Mouse (Mus musculus): ENCODE measurements around the gene Myrfl. TPM values are rescaled to one million over a fixed set of nuclear protein-coding genes. Genes with fewer than 3 reads are reported as not detected.

Gene Myrfl
- total and polyA plus RNA-seq, 3 experiments: 0.11 TPM; not detected in 2

GRCm38 (mm10) chr10:116796066-116796465 lies 100.7 kb downstream of the Myrfl start:
- Histone ChIP-seq H3K36me3 (replicated peaks) (no peaks in the 10 kb centered on the region), H3K9me3 (replicated peaks) (peaks cover 23% of the 10 kb centered on the region), H3K4me3 (ENCODE audit: low read depth, low read length) (no peak overlapping the region), H3K4me1 (ENCODE audit: insufficient read depth, low read depth, low read length) (no peaks in the 10 kb centered on the region), H3K27me3 (ENCODE audit: insufficient read depth, low read length) (no peaks in the 10 kb centered on the region)
- DNase-seq (ENCODE audit: low spot score) (no peak), ATAC-seq (ENCODE audit: extremely low read depth, insufficient number of reproducible peaks, low FRiP score, poor library complexity, severe bottlenecking) (no peak)
- TF ChIP-seq TAL1 (conservative IDR thresholded peaks at IDR 0.05; ENCODE audit: low read depth, low read length) (no peak), POLR2AphosphoS5 (IDR thresholded peaks at IDR 0.05; ENCODE audit: insufficient replicate concordance, low read depth, low read length) (no peak)

GRCm38 (mm10) chr10:116789096-116789495 lies 107.6 kb downstream of the Myrfl start:
- no peak for DNase-seq (ENCODE audit: low spot score)
- Histone ChIP-seq H3K4me1 (ENCODE audit: insufficient read depth, low read depth, low read length) (no peaks in the 10 kb centered on the region), H3K9me3 (replicated peaks) (peaks cover 30% of the 10 kb centered on the region), H3K4me3 (ENCODE audit: low read depth, low read length) (no peak overlapping the region), H3K27me3 (ENCODE audit: insufficient read depth, low read length) (no peaks in the 10 kb centered on the region), H3K36me3 (replicated peaks) (no peaks in the 10 kb centered on the region)
- TF ChIP-seq CTCF (IDR thresholded peaks at IDR 0.05; ENCODE audit: low read depth, low read length) (no peak), GATA2 (IDR thresholded peaks at IDR 0.05; ENCODE audit: borderline replicate concordance, low read depth, low read length) (no peak), GATA1 (IDR thresholded peaks at IDR 0.05; ENCODE audit: borderline replicate concordance, low read length) (no peak), TAL1 (conservative IDR thresholded peaks at IDR 0.05; ENCODE audit: low read depth, low read length) (no peak), POLR2AphosphoS5 (IDR thresholded peaks at IDR 0.05; ENCODE audit: insufficient replicate concordance, low read depth, low read length) (no peak)
- no peak for ATAC-seq (ENCODE audit: extremely low read depth, insufficient number of reproducible peaks, low FRiP score, poor library complexity, severe bottlenecking)

GRCm38 (mm10) chr10:116788431-116788830 lies 108.3 kb downstream of the Myrfl start:
- ATAC-seq (ENCODE audit: extremely low read depth, insufficient number of reproducible peaks, low FRiP score, poor library complexity, severe bottlenecking): no peak

GRCm38 (mm10) chr10:116784098-116784497 lies 112.6 kb downstream of the Myrfl start:
- peaks cover 37% of the 10 kb centered on the region for H3K9me3 ChIP-seq (replicated peaks)
- no peaks in the 10 kb centered on the region for H3K27me3 ChIP-seq (ENCODE audit: insufficient read depth, low read length)
- H3K4me1 ChIP-seq (ENCODE audit: insufficient read depth, low read depth, low read length): no peaks in the 10 kb centered on the region
- H3K36me3 ChIP-seq (replicated peaks): no peaks in the 10 kb centered on the region
- DNase-seq (ENCODE audit: low spot score) (no peak), ATAC-seq (ENCODE audit: extremely low read depth, insufficient number of reproducible peaks, low FRiP score, poor library complexity, severe bottlenecking) (no peak)
- no peak overlapping the region for H3K4me3 ChIP-seq (ENCODE audit: low read depth, low read length)
- TF ChIP-seq GATA2 (IDR thresholded peaks at IDR 0.05; ENCODE audit: borderline replicate concordance, low read depth, low read length) (no peak), GATA1 (IDR thresholded peaks at IDR 0.05; ENCODE audit: borderline replicate concordance, low read length) (no peak), TAL1 (conservative IDR thresholded peaks at IDR 0.05; ENCODE audit: low read depth, low read length) (no peak), POLR2AphosphoS5 (IDR thresholded peaks at IDR 0.05; ENCODE audit: insufficient replicate concordance, low read depth, low read length) (no peak), CTCF (IDR thresholded peaks at IDR 0.05; ENCODE audit: low read depth, low read length) (no peak)

More at GRCm38 (mm10) chr10:116788431-116788830, 108.3 kb downstream of the Myrfl start:
- DNase-seq (ENCODE audit: low spot score): no peak
- Histone ChIP-seq H3K4me3 (ENCODE audit: low read depth, low read length) (no peak overlapping the region), H3K36me3 (replicated peaks) (no peaks in the 10 kb centered on the region), H3K27me3 (ENCODE audit: insufficient read depth, low read length) (no peaks in the 10 kb centered on the region), H3K9me3 (replicated peaks) (peaks cover 31% of the 10 kb centered on the region), H3K4me1 (ENCODE audit: insufficient read depth, low read depth, low read length) (no peaks in the 10 kb centered on the region)
- TF ChIP-seq GATA2 (IDR thresholded peaks at IDR 0.05; ENCODE audit: borderline replicate concordance, low read depth, low read length) (no peak), POLR2AphosphoS5 (IDR thresholded peaks at IDR 0.05; ENCODE audit: insufficient replicate concordance, low read depth, low read length) (no peak), CTCF (IDR thresholded peaks at IDR 0.05; ENCODE audit: low read depth, low read length) (no peak), TAL1 (conservative IDR thresholded peaks at IDR 0.05; ENCODE audit: low read depth, low read length) (no peak), GATA1 (IDR thresholded peaks at IDR 0.05; ENCODE audit: borderline replicate concordance, low read length) (no peak)

GRCm38 (mm10) chr10:116783020-116783419 lies 113.7 kb downstream of the Myrfl start:
- H3K27me3 ChIP-seq (ENCODE audit: insufficient read depth, low read length): no peaks in the 10 kb centered on the region
- no peaks in the 10 kb centered on the region for H3K36me3 ChIP-seq (replicated peaks)
- H3K9me3 ChIP-seq (replicated peaks): peaks cover 42% of the 10 kb centered on the region
- DNase-seq (ENCODE audit: low spot score): no peak
- no peak for TF ChIP-seq GATA2 (IDR thresholded peaks at IDR 0.05; ENCODE audit: borderline replicate concordance, low read depth, low read length)
- no peak for TF ChIP-seq CTCF (IDR thresholded peaks at IDR 0.05; ENCODE audit: low read depth, low read length)
- TF ChIP-seq GATA1 (IDR thresholded peaks at IDR 0.05; ENCODE audit: borderline replicate concordance, low read length): no peak
- no peak for TF ChIP-seq TAL1 (conservative IDR thresholded peaks at IDR 0.05; ENCODE audit: low read depth, low read length)
- no peak for TF ChIP-seq POLR2AphosphoS5 (IDR thresholded peaks at IDR 0.05; ENCODE audit: insufficient replicate concordance, low read depth, low read length)
- no peak overlapping the region for H3K4me3 ChIP-seq (ENCODE audit: low read depth, low read length)
- no peak for ATAC-seq (ENCODE audit: extremely low read depth, insufficient number of reproducible peaks, low FRiP score, poor library complexity, severe bottlenecking)
- H3K4me1 ChIP-seq (ENCODE audit: insufficient read depth, low read depth, low read length): no peaks in the 10 kb centered on the region

GRCm38 (mm10) chr10:116777947-116778346 lies 118.8 kb downstream of the Myrfl start:
- Histone ChIP-seq H3K4me3 (ENCODE audit: low read depth, low read length) (no peak overlapping the region), H3K36me3 (replicated peaks) (no peaks in the 10 kb centered on the region), H3K27me3 (ENCODE audit: insufficient read depth, low read length) (no peaks in the 10 kb centered on the region), H3K9me3 (replicated peaks) (peaks cover 48% of the 10 kb centered on the region), H3K4me1 (ENCODE audit: insufficient read depth, low read depth, low read length) (no peaks in the 10 kb centered on the region)
- ATAC-seq (ENCODE audit: extremely low read depth, insufficient number of reproducible peaks, low FRiP score, poor library complexity, severe bottlenecking) (no peak), DNase-seq (ENCODE audit: low spot score) (no peak)
- TF ChIP-seq POLR2AphosphoS5 (IDR thresholded peaks at IDR 0.05; ENCODE audit: insufficient replicate concordance, low read depth, low read length): no peak
- TF ChIP-seq TAL1 (conservative IDR thresholded peaks at IDR 0.05; ENCODE audit: low read depth, low read length): no peak
- TF ChIP-seq GATA2 (IDR thresholded peaks at IDR 0.05; ENCODE audit: borderline replicate concordance, low read depth, low read length): no peak
- no peak for TF ChIP-seq GATA1 (IDR thresholded peaks at IDR 0.05; ENCODE audit: borderline replicate concordance, low read length)
- TF ChIP-seq CTCF (IDR thresholded peaks at IDR 0.05; ENCODE audit: low read depth, low read length): no peak
